Mouse (Mus musculus): Measurements from ENCODE around the gene Nos1ap. TPM values are rescaled to one million over a fixed set of nuclear protein-coding genes. Genes with fewer than 3 reads are reported as not detected.

Nos1ap gene
- polyA plus RNA-seq, 1 experiment from 2014 or later = 26.9 TPM

GRCm38 (mm10) chr1:170560768-170561167 lies 28.9 kb downstream of the Nos1ap start:
- H3K4me2 ChIP-seq (ENCODE audit: low read length) = no peak overlapping the region
- no peak overlapping the region for H3K27ac ChIP-seq (ENCODE audit: low read length)
- H3K36me3 ChIP-seq (ENCODE audit: control insufficient read depth, insufficient read depth) = no peaks in the 10 kb centered on the region
- H3K9ac ChIP-seq (replicated peaks; ENCODE audit: low read depth, low read length) = no peak overlapping the region
- no peaks in the 10 kb centered on the region for H3K4me1 ChIP-seq (replicated peaks; ENCODE audit: control insufficient read depth, insufficient read depth, low read length)
- ATAC-seq = no peak
- no peaks in the 10 kb centered on the region for H3K27me3 ChIP-seq (replicated peaks; ENCODE audit: control insufficient read depth, insufficient read depth, low read length)
- H3K9me3 ChIP-seq (ENCODE audit: control insufficient read depth, low read length) = no peaks in the 10 kb centered on the region
- WGBS = 73% methylated on average over 3 of the region's 3 CpGs
- no peak overlapping the region for H3K4me3 ChIP-seq (replicated peaks; ENCODE audit: low read length)

GRCm38 (mm10) chr1:170557962-170558361 lies 31.7 kb downstream of the Nos1ap start:
- H3K4me3 ChIP-seq (replicated peaks; ENCODE audit: low read length) = no peak overlapping the region
- H3K9me3 ChIP-seq (ENCODE audit: control insufficient read depth, low read length) = no peaks in the 10 kb centered on the region
- 95% methylated on average over 4 of the region's 4 CpGs for WGBS
- no peaks in the 10 kb centered on the region for H3K36me3 ChIP-seq (ENCODE audit: control insufficient read depth, insufficient read depth)
- no peak overlapping the region for H3K4me2 ChIP-seq (ENCODE audit: low read length)
- peaks cover 8% of the 10 kb centered on the region for H3K4me1 ChIP-seq (replicated peaks; ENCODE audit: control insufficient read depth, insufficient read depth, low read length)
- no peak overlapping the region for H3K9ac ChIP-seq (replicated peaks; ENCODE audit: low read depth, low read length)
- no peak overlapping the region for H3K27ac ChIP-seq (ENCODE audit: low read length)
- no peak for ATAC-seq
- H3K27me3 ChIP-seq (replicated peaks; ENCODE audit: control insufficient read depth, insufficient read depth, low read length) = no peaks in the 10 kb centered on the region

DNA sequence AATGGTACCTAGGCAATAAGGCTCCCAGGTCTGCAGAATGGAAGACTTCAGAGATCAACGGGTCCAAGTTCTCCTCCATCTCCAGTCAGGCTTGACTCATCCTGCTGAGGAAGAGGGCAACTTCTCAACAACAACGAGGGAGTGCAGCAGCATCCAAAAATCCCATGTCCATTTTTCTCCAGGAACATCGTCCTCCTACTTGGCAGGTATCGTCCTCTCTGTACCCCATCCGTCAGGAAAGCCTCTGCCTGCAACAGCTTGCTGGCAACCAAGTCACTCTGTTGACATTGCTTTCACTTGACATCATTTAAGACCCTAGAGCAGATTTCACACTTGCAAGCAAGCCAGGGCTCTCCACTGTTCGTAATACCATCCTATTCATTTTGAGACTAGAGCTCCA lies 33.0 kb downstream of the Nos1ap start:
- WGBS = 78% methylated on average over 6 of the region's 6 CpGs

DNA sequence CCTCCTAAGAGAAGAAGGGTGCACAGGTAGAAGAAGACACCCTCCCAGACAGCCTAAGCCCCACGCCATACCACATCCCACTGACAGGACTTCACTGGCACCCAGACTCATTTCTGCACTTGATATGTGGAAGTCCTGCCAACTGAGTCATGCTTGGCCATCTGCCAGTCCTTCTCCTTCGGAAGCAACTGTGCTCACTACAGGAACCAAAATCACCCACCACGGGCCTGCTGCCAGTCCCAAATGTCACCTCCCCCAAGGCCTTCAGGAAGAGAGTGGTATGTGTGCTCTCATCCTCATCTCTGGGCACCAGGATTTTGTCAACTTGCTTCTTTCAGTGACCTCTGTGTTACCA lies 34.7 kb downstream of the Nos1ap start:
- no peak overlapping the region for H3K27ac ChIP-seq (ENCODE audit: low read length)
- H3K9ac ChIP-seq (replicated peaks; ENCODE audit: low read depth, low read length) = no peak overlapping the region
- peak; percentile 76 for ATAC-seq

More for the DNA sequence above, 33.0 kb downstream of the Nos1ap start:
- Histone ChIP-seq H3K27ac (ENCODE audit: low read length) (no peak overlapping the region), H3K4me2 (ENCODE audit: low read length) (no peak overlapping the region), H3K9ac (replicated peaks; ENCODE audit: low read depth, low read length) (no peak overlapping the region), H3K4me1 (replicated peaks; ENCODE audit: control insufficient read depth, insufficient read depth, low read length) (peaks cover 8% of the 10 kb centered on the region), H3K9me3 (ENCODE audit: control insufficient read depth, low read length) (no peaks in the 10 kb centered on the region), H3K36me3 (ENCODE audit: control insufficient read depth, insufficient read depth) (no peaks in the 10 kb centered on the region), H3K27me3 (replicated peaks; ENCODE audit: control insufficient read depth, insufficient read depth, low read length) (no peaks in the 10 kb centered on the region), H3K4me3 (replicated peaks; ENCODE audit: low read length) (no peak overlapping the region)
- no peak for ATAC-seq

DNA sequence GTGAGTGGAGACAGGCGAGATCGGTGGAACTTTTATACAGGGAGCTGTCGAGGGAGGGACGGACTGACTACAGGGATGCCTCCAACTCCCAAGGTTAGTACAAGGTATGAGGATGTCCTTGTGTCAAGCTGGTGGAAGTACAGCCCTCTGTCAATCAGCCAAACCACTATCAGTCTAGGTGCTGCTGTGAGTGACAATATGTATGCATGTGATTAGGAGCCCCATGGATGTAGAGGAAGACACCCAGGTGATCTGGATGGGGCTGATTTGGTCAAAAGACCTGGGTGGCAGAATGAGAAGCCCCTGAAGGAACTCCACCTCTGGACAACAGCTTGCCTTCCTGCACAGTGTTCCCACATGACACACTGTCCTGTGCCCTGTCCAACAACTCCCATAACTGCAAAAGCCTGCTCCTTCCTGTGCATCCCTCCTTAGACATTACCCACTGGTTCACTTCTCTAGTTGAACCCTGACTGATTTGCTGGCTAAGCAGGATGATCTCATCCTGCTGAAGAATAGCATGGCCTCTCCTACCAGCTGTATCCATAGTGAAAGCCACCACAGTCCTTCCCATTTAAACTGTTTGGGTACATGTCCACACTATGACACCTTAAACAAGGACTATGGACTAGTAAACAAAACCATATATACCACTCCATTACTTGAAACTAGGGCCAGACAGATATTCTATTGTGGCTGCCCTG lies 35.3 kb downstream of the Nos1ap start:
- Histone ChIP-seq H3K4me2 (ENCODE audit: low read length) (no peak overlapping the region), H3K4me1 (replicated peaks; ENCODE audit: control insufficient read depth, insufficient read depth, low read length) (peaks cover 8% of the 10 kb centered on the region), H3K27ac (ENCODE audit: low read length) (no peak overlapping the region), H3K27me3 (replicated peaks; ENCODE audit: control insufficient read depth, insufficient read depth, low read length) (no peaks in the 10 kb centered on the region), H3K36me3 (ENCODE audit: control insufficient read depth, insufficient read depth) (no peaks in the 10 kb centered on the region), H3K9me3 (ENCODE audit: control insufficient read depth, low read length) (no peaks in the 10 kb centered on the region), H3K4me3 (replicated peaks; ENCODE audit: low read length) (no peak overlapping the region), H3K9ac (replicated peaks; ENCODE audit: low read depth, low read length) (no peak overlapping the region)
- ATAC-seq = peak; percentile 26; the same call in 1 of the 2 replicates
- 92% methylated on average over 4 of the region's 4 CpGs for WGBS

More for the DNA sequence above, 34.7 kb downstream of the Nos1ap start:
- Histone ChIP-seq H3K36me3 (ENCODE audit: control insufficient read depth, insufficient read depth) (no peaks in the 10 kb centered on the region), H3K4me3 (replicated peaks; ENCODE audit: low read length) (no peak overlapping the region), H3K9me3 (ENCODE audit: control insufficient read depth, low read length) (no peaks in the 10 kb centered on the region), H3K4me2 (ENCODE audit: low read length) (no peak overlapping the region), H3K4me1 (replicated peaks; ENCODE audit: control insufficient read depth, insufficient read depth, low read length) (peaks cover 8% of the 10 kb centered on the region), H3K27me3 (replicated peaks; ENCODE audit: control insufficient read depth, insufficient read depth, low read length) (no peaks in the 10 kb centered on the region)
- 33% methylated on average over 3 of the region's 3 CpGs for WGBS

DNA sequence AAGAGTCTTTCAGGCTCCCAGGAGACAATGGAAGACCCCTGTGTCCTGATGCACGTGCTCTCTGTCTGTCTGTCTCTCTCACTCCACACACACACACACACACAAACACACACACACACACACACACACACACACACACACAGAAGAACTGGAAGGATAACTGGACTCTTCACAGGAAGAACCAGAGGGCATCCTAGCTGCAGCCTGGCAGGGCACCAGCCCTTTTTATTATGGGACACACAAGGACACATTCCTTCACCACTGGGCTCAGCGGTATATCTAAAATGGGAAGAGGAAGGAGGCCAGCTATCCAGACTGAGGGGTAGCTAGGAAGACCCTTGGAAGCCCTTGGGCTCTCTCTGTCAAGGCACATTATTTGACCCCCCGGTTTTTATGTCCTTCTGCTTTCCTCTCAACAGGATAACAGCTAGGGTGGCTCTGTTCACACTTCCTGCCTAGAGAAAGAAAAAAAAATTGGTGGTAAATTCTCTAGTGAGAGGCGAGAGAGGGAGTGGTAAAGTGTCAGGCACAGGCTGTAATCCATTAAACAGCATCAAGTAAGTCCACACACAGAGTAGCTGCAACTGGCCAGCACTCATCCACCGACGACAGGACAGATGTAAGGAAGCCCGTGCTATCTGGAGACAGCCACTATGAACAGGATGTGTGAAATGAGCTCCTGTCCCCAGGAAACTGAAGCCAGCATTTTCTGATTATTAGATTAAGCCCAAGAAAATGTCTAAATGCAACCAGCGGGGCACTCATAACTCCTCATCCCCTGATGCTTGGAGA lies 38.8 kb downstream of the Nos1ap start:
- H3K36me3 ChIP-seq (ENCODE audit: control insufficient read depth, insufficient read depth) = no peaks in the 10 kb centered on the region
- H3K27me3 ChIP-seq (replicated peaks; ENCODE audit: control insufficient read depth, insufficient read depth, low read length) = no peaks in the 10 kb centered on the region
- H3K9ac ChIP-seq (replicated peaks; ENCODE audit: low read depth, low read length) = no peak overlapping the region
- no peak overlapping the region for H3K4me2 ChIP-seq (ENCODE audit: low read length)
- H3K4me3 ChIP-seq (replicated peaks; ENCODE audit: low read length) = no peak overlapping the region
- ATAC-seq = no peak
- peaks cover 18% of the 10 kb centered on the region for H3K4me1 ChIP-seq (replicated peaks; ENCODE audit: control insufficient read depth, insufficient read depth, low read length)
- WGBS = 64% methylated on average over 8 of the region's 8 CpGs
- H3K27ac ChIP-seq (ENCODE audit: low read length) = no peak overlapping the region
- no peaks in the 10 kb centered on the region for H3K9me3 ChIP-seq (ENCODE audit: control insufficient read depth, low read length)

GRCm38 (mm10) chr1:170549059-170549458 lies 40.6 kb downstream of the Nos1ap start:
- Histone ChIP-seq H3K4me3 (replicated peaks; ENCODE audit: low read length) (no peak overlapping the region), H3K4me1 (replicated peaks; ENCODE audit: control insufficient read depth, insufficient read depth, low read length) (peaks cover 9% of the 10 kb centered on the region; the same call in 1 of the 2 replicates), H3K36me3 (ENCODE audit: control insufficient read depth, insufficient read depth) (no peaks in the 10 kb centered on the region), H3K9me3 (ENCODE audit: control insufficient read depth, low read length) (no peaks in the 10 kb centered on the region), H3K4me2 (ENCODE audit: low read length) (no peak overlapping the region), H3K27ac (ENCODE audit: low read length) (no peak overlapping the region), H3K9ac (replicated peaks; ENCODE audit: low read depth, low read length) (no peak overlapping the region), H3K27me3 (replicated peaks; ENCODE audit: control insufficient read depth, insufficient read depth, low read length) (no peaks in the 10 kb centered on the region)
- peak; percentile 79 for ATAC-seq
- WGBS = 29% methylated on average over 9 of the region's 9 CpGs

DNA sequence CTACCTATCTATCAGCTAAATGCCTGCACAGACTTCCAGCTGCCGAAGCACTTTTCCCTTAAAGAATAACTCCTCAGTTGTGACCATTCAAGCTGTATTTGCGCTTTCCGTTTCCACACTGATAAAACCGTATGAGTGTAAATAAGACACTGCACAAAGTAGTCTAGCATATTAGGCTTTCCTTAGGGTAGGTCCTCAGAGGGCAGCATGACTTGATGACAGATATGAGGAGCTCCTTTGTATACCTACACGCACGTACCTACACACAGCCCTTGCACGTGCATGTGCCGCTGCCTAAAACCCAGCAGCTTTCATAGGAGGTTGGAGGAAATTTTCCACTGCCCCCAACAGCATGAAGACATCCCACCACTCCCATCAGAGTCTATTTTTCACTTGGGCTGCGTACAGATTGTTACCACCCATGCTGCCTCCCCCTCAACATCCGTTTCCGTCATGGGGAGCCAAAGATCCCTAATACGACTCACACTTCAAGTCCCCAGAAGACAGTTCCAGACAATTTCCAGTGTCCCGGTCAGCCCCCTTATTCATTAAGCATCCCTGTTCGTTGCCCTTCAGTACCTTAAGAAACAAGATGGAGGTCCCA lies 41.4 kb downstream of the Nos1ap start:
- no peaks in the 10 kb centered on the region for H3K9me3 ChIP-seq (ENCODE audit: control insufficient read depth, low read length)
- no peak overlapping the region for H3K27ac ChIP-seq (ENCODE audit: low read length)
- peaks cover 9% of the 10 kb centered on the region; the same call in 1 of the 2 replicates for H3K4me1 ChIP-seq (replicated peaks; ENCODE audit: control insufficient read depth, insufficient read depth, low read length)
- H3K4me2 ChIP-seq (ENCODE audit: low read length) = no peak overlapping the region
- WGBS = 88% methylated on average over 14 of the region's 14 CpGs
- H3K9ac ChIP-seq (replicated peaks; ENCODE audit: low read depth, low read length) = no peak overlapping the region
- H3K27me3 ChIP-seq (replicated peaks; ENCODE audit: control insufficient read depth, insufficient read depth, low read length) = no peaks in the 10 kb centered on the region
- ATAC-seq = no peak
- no peak overlapping the region for H3K4me3 ChIP-seq (replicated peaks; ENCODE audit: low read length)
- H3K36me3 ChIP-seq (ENCODE audit: control insufficient read depth, insufficient read depth) = no peaks in the 10 kb centered on the region

GRCm38 (mm10) chr1:170546297-170546696 lies 43.4 kb downstream of the Nos1ap start:
- Histone ChIP-seq H3K27ac (ENCODE audit: low read length) (no peak overlapping the region), H3K27me3 (replicated peaks; ENCODE audit: control insufficient read depth, insufficient read depth, low read length) (no peaks in the 10 kb centered on the region), H3K4me2 (ENCODE audit: low read length) (no peak overlapping the region), H3K4me1 (replicated peaks; ENCODE audit: control insufficient read depth, insufficient read depth, low read length) (peaks cover 9% of the 10 kb centered on the region; the same call in 1 of the 2 replicates), H3K9me3 (ENCODE audit: control insufficient read depth, low read length) (no peaks in the 10 kb centered on the region), H3K4me3 (replicated peaks; ENCODE audit: low read length) (no peak overlapping the region), H3K9ac (replicated peaks; ENCODE audit: low read depth, low read length) (no peak overlapping the region), H3K36me3 (ENCODE audit: control insufficient read depth, insufficient read depth) (no peaks in the 10 kb centered on the region)
- 91% methylated on average over 4 of the region's 4 CpGs for WGBS
- ATAC-seq = no peak

Data from forebrain, embryonic 16.5 days (tissue).